Mouse (Mus musculus) stomach, embryonic 14.5 days (tissue): ENCODE measurements at regions not wholly inside any gene's neighbourhood (a gene's known extent, or its start where the extent isn't known, plus 50 kb on each side); places are given as distances from the start of the nearest gene placed in this dataset.
A peak's percentile ranks its signal among the peaks of the same experiment; 100 is the strongest.

Experiments
- ATAC-seq: fragments of 200-750 bp; cut with Nextera tagmentation; 2 replicates; pipeline ENCODE4 v1.8.0; 2017; ENCODE audit warnings: low read depth, moderate TSS enrichment; ENCODE audit not compliant: insufficient number of reproducible peaks, insufficient read depth, low FRiP score
- H3K27ac ChIP-seq: fragments of 300-500 bp; sonication (generic); 2 replicates; pipeline ENCODE4 v1.5.1; 2014; ENCODE audit warnings: mild to moderate bottlenecking, low read length, moderate library complexity, mixed read lengths
- H3K27me3 ChIP-seq: fragments of 300-500 bp; sonication (generic); 2 replicates; pipeline ENCODE4 v1.6.1; 2014; ENCODE audit warnings: low read length, control low read depth, mixed read lengths; ENCODE audit not compliant: control insufficient read depth, insufficient read depth
- H3K36me3 ChIP-seq: fragments of 300-500 bp; sonication (generic); 2 replicates; pipeline ENCODE4 v1.6.1; 2014; ENCODE audit warnings: mild to moderate bottlenecking, control low read depth, low read length, moderate library complexity, mixed read lengths; ENCODE audit not compliant: control insufficient read depth, insufficient read depth
- H3K4me1 ChIP-seq: fragments of 300-500 bp; sonication (generic); 2 replicates; pipeline ENCODE4 v1.6.1; 2014; ENCODE audit warnings: low read length, control low read depth, mixed read lengths; ENCODE audit not compliant: control insufficient read depth, insufficient read depth
- H3K4me2 ChIP-seq: fragments of 300-500 bp; sonication (generic); replicated peaks from 2 replicates; pipeline ENCODE4 v1.6.1; 2014; ENCODE audit warnings: low read depth, low read length, control low read depth
- H3K4me3 ChIP-seq: fragments of 300-500 bp; sonication (generic); 2 replicates; pipeline ENCODE4 v1.5.1; 2014; ENCODE audit warnings: low read depth, low read length, control low read depth
- H3K9ac ChIP-seq: fragments of 300-500 bp; sonication (generic); replicated peaks from 2 replicates; pipeline ENCODE4 v1.6.1; 2014; ENCODE audit warnings: low read depth, mild to moderate bottlenecking, control low read depth, low read length, moderate library complexity, mixed read lengths
- H3K9me3 ChIP-seq: fragments of 300-500 bp; sonication (generic); 2 replicates; pipeline ENCODE4 v1.6.1; 2016; ENCODE audit warnings: low read depth, low read length, control low read depth; ENCODE audit not compliant: control insufficient read depth
- WGBS: fragments of 180-500 bp; shearing (Covaris S2); extraction: QIAGEN DNeasy Blood & Tissue Kit; methylation state at CpG from one replicate; pipeline ENCODE4 v1.1.7; 2014; 5-methylcytosine and 5-hydroxymethylcytosine counted together

GRCm38 (mm10) chr12:10874589-10875554, 276.0 kb downstream of the Kcns3 start:
- Histone ChIP-seq H3K4me1 (no peaks in the 10 kb centered on the region), H3K27ac (no peak overlapping the region), H3K27me3 (no peaks in the 10 kb centered on the region), H3K9ac (no peak overlapping the region), H3K9me3 (no peaks in the 10 kb centered on the region), H3K4me3 (no peak overlapping the region), H3K36me3 (no peaks in the 10 kb centered on the region), H3K4me2 (no peak overlapping the region)
- 70% methylated on average over 9 of the region's 9 CpGs for WGBS
- no peak for ATAC-seq

GRCm38 (mm10) chr12:10873716-10874401, 277.0 kb downstream of the Kcns3 start:
- H3K27me3 ChIP-seq: no peaks in the 10 kb centered on the region
- no peaks in the 10 kb centered on the region for H3K9me3 ChIP-seq
- H3K4me2 ChIP-seq: no peak overlapping the region
- no peak overlapping the region for H3K27ac ChIP-seq
- H3K9ac ChIP-seq: no peak overlapping the region
- H3K4me1 ChIP-seq: no peaks in the 10 kb centered on the region
- H3K4me3 ChIP-seq: no peak overlapping the region
- WGBS: 85% methylated on average over 4 of the region's 4 CpGs
- ATAC-seq: no peak
- no peaks in the 10 kb centered on the region for H3K36me3 ChIP-seq

- Histone ChIP-seq H3K27ac (no peak overlapping the region), H3K4me2 (no peak overlapping the region), H3K9ac (no peak overlapping the region), H3K4me1 (no peaks in the 10 kb centered on the region), H3K27me3 (no peaks in the 10 kb centered on the region), H3K9me3 (no peaks in the 10 kb centered on the region), H3K36me3 (no peaks in the 10 kb centered on the region), H3K4me3 (no peak overlapping the region)
- WGBS: 66% methylated on average over 15 of the region's 15 CpGs
- ATAC-seq: 0 out of 2 replicates have a peak, but pooled peaks have one; percentile 28
Measured at GRCm38 (mm10) chr12:10867674-10868635, 282.9 kb downstream of the Kcns3 start.

- Histone ChIP-seq H3K36me3 (no peaks in the 10 kb centered on the region), H3K4me3 (no peak overlapping the region), H3K9me3 (no peaks in the 10 kb centered on the region), H3K27me3 (no peaks in the 10 kb centered on the region), H3K4me2 (no peak overlapping the region), H3K27ac (no peak overlapping the region), H3K9ac (no peak overlapping the region), H3K4me1 (no peaks in the 10 kb centered on the region)
- ATAC-seq: no peak
- 78% methylated on average over 3 of the region's 3 CpGs for WGBS
Measured at GRCm38 (mm10) chr12:10866907-10867538, 283.8 kb downstream of the Kcns3 start.

- no peak overlapping the region for H3K27ac ChIP-seq
- ATAC-seq: no peak
- 40% methylated on average over 2 of the region's 2 CpGs for WGBS
Measured at GRCm38 (mm10) chr12:10865294-10865693, 285.6 kb downstream of the Kcns3 start.

GRCm38 (mm10) chr12:10820335-10820734, 330.5 kb downstream of the Kcns3 start:
- Histone ChIP-seq H3K4me1 (no peaks in the 10 kb centered on the region), H3K4me2 (no peak overlapping the region), H3K9me3 (no peaks in the 10 kb centered on the region), H3K4me3 (no peak overlapping the region), H3K36me3 (no peaks in the 10 kb centered on the region), H3K9ac (no peak overlapping the region), H3K27me3 (no peaks in the 10 kb centered on the region), H3K27ac (no peak overlapping the region)
- 87% methylated on average over 2 of the region's 2 CpGs for WGBS
- no peak for ATAC-seq

More at GRCm38 (mm10) chr12:10865294-10865693, 285.6 kb downstream of the Kcns3 start:
- Histone ChIP-seq H3K9ac (no peak overlapping the region), H3K4me2 (no peak overlapping the region), H3K36me3 (no peaks in the 10 kb centered on the region), H3K4me1 (no peaks in the 10 kb centered on the region), H3K9me3 (no peaks in the 10 kb centered on the region), H3K27me3 (no peaks in the 10 kb centered on the region), H3K4me3 (no peak overlapping the region)

- no peak overlapping the region for H3K4me3 ChIP-seq
- H3K9me3 ChIP-seq: no peaks in the 10 kb centered on the region
- no peak overlapping the region for H3K9ac ChIP-seq
- no peaks in the 10 kb centered on the region for H3K36me3 ChIP-seq
- WGBS: 7% methylated on average over 2 of the region's 2 CpGs
- no peak overlapping the region for H3K27ac ChIP-seq
- no peak for ATAC-seq
- no peaks in the 10 kb centered on the region for H3K4me1 ChIP-seq
- H3K27me3 ChIP-seq: no peaks in the 10 kb centered on the region
- no peak overlapping the region for H3K4me2 ChIP-seq
Measured at GRCm38 (mm10) chr12:10818083-10818482, 332.8 kb downstream of the Kcns3 start.
